Mouse (Mus musculus) stomach, embryonic 15.5 days (tissue): Measurements from ENCODE around the gene Tmem260. TPM values are rescaled to one million over a fixed set of nuclear protein-coding genes. Genes with fewer than 3 reads are reported as not detected.

Experiments
- ATAC-seq: fragments of 200-750 bp; cut with Nextera tagmentation; 2 replicates; pipeline ENCODE4 v1.8.0; 2017; ENCODE audit warnings: low read depth, moderate number of reproducible peaks, moderate TSS enrichment; ENCODE audit not compliant: insufficient read depth, low FRiP score
- H3K27ac ChIP-seq: fragments of 300-500 bp; sonication (generic); 2 replicates; pipeline ENCODE4 v1.5.1; 2015; ENCODE audit warnings: mild to moderate bottlenecking, inconsistent platforms
- H3K27me3 ChIP-seq: fragments of 300-500 bp; sonication (generic); replicated peaks from 2 replicates; pipeline ENCODE4 v1.6.1; 2015; ENCODE audit warnings: inconsistent platforms
- H3K36me3 ChIP-seq: fragments of 300-500 bp; sonication (generic); 2 replicates; pipeline ENCODE4 v1.6.1; 2015; ENCODE audit warnings: inconsistent platforms
- H3K4me1 ChIP-seq: fragments of 300-500 bp; sonication (generic); 2 replicates; pipeline ENCODE4 v1.6.1; 2015; ENCODE audit warnings: inconsistent platforms
- H3K4me2 ChIP-seq: fragments of 300-500 bp; sonication (generic); 2 replicates; pipeline ENCODE4 v1.6.1; 2015; ENCODE audit warnings: mild to moderate bottlenecking, inconsistent platforms
- H3K4me3 ChIP-seq: fragments of 300-500 bp; sonication (generic); replicated peaks from 2 replicates; pipeline ENCODE4 v1.5.1; 2015; ENCODE audit warnings: inconsistent platforms
- H3K9ac ChIP-seq: fragments of 300-500 bp; sonication (generic); 2 replicates; pipeline ENCODE4 v1.6.1; 2015; ENCODE audit warnings: inconsistent platforms
- H3K9me3 ChIP-seq: fragments of 300-500 bp; sonication (generic); 2 replicates; pipeline ENCODE4 v1.6.1; 2016; ENCODE audit warnings: inconsistent platforms
- WGBS: fragments of 180-500 bp; shearing (Covaris S2); methylation state at CpG from one replicate; pipeline ENCODE4 v1.1.7; 2015; 5-methylcytosine and 5-hydroxymethylcytosine counted together
- polyA plus RNA-seq: library from polyadenylated mRNA; unstranded; fragments of >200 nt; fragmentation: Nextera tagmentation; extraction: Ambion mirVana; gene quantifications from 2 replicates; pipeline ENCODE4 v1.2.1, GENCODE M21; 2015

The Tmem260 gene
- polyA plus RNA-seq, 1 experiment from 2014 or later = 17.7 TPM

DNA sequence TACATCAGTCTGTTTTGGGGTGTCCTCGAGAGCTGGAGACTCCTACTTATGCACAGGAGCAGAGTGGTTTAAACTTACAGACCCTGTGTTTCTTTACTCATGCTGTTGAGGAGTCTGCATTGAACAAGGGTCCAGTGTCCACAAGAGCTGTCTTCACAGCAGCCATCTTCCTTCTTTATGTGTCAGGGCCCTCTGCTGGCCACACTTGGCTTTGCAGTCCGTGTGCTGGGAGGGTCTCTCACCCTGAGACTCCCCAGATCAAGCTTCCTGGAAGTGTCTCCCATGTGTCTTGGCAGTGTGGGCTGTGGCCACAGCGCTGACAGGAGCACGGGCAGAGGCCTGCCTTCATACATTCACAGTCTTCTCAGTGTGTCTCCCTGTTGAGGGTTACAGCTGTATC is 48.0 kb downstream of the Tmem260 start:
- no peak overlapping the region for H3K4me2 ChIP-seq
- H3K4me1 ChIP-seq = no peaks in the 10 kb centered on the region
- H3K27ac ChIP-seq = no peak overlapping the region
- no peak overlapping the region for H3K9ac ChIP-seq
- no peaks in the 10 kb centered on the region for H3K27me3 ChIP-seq
- no peaks in the 10 kb centered on the region for H3K9me3 ChIP-seq
- H3K36me3 ChIP-seq = peaks cover 5% of the 10 kb centered on the region; the same call in 1 of the 2 replicates
- no peak; the same call in 1 of the 2 replicates for ATAC-seq
- WGBS = 30% methylated on average over 4 of the region's 4 CpGs
- no peak overlapping the region for H3K4me3 ChIP-seq

DNA sequence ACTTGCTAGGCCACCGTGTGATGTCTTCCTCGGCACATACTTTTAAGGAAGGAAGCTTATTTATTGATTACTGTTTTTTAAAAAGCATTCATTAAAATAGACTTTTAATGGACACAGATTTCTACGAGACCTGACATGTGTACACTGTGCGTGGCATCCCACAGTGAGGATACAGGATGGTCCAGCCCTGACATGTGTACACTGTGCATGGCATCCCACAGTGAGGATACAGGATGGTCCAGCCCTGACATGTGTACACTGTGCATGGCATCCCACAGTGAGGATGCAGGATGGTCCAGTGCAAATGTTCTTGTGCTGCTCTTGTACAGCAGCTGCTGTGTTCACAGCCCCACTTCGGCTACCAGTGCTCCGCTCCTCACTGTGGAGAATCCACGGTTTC is 56.6 kb downstream of the Tmem260 start:
- WGBS = 86% methylated on average over 7 of the region's 7 CpGs
- H3K36me3 ChIP-seq = no peaks in the 10 kb centered on the region
- no peak overlapping the region for H3K4me3 ChIP-seq
- no peak overlapping the region for H3K9ac ChIP-seq
- no peaks in the 10 kb centered on the region for H3K27me3 ChIP-seq
- H3K9me3 ChIP-seq = no peaks in the 10 kb centered on the region
- no peaks in the 10 kb centered on the region for H3K4me1 ChIP-seq
- no peak for ATAC-seq
- no peak overlapping the region for H3K4me2 ChIP-seq
- H3K27ac ChIP-seq = no peak overlapping the region

DNA sequence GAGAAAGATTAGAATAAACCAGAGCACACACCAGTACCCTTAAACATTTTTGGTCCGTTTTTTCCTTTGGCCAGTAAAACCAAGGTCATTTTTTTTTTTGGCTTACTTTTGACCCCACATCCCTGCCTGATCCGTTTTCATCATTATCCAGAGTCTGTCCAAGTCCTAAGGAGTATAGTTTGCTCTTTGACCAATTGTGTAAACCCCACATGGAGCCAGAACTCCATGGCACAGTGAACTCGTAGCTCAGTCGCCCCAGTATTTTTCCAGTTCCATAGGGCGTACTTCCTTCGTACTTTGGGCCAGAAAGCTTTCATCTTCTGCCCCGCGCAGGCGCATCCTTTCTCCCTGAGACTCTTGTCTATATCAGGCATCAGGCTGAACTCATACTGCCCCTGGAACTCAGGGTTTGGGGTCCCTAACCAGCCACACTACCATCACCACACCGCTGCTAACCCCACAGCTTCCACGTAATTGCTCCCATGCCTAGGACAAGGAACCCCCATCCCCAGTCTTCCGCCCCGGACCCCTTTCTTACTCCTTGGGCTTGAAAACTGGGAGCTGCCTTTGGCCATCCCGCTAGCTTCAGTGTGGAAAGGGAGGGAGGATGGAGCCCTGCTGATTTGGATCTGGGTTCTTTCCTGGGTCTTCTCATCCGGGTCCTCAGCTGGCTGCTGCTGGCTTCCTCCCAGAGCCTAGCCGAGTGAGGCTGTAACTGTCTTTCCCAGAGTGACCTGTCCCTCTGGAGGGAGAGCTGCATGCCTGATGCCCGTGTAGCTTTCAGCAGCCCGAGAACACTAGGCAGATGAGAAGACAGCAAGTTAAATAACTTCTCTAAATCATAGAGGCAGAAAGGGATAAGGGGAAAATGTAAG is 58.0 kb downstream of the Tmem260 start:
- WGBS = 53% methylated on average over 18 of the region's 18 CpGs
- Histone ChIP-seq H3K4me3 (no peak overlapping the region), H3K9me3 (no peaks in the 10 kb centered on the region), H3K27ac (no peak overlapping the region), H3K27me3 (no peaks in the 10 kb centered on the region), H3K36me3 (no peaks in the 10 kb centered on the region), H3K4me1 (no peaks in the 10 kb centered on the region), H3K4me2 (no peak overlapping the region), H3K9ac (no peak overlapping the region)
- no peak for ATAC-seq

DNA sequence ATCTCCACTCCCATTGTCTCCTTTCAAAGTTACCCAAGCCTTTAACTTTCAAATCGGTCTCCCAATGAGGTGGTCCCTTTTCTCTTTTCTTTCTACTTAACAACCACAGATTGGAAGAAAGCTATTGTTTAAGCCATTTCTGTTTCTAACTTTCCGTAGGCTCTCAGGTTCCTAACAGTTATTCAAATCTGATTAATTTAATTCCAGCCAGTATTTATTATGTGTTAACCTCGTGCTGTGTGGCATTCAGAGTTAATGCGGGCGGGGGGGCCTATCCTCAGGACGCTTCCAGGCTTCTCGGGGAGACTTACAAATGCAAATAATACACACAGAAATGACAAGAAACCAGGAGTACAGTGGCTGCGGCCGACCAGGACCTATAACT is 58.6 kb downstream of the Tmem260 start:
- Histone ChIP-seq H3K4me3 (no peak overlapping the region), H3K4me1 (no peaks in the 10 kb centered on the region), H3K9ac (no peak overlapping the region), H3K27ac (no peak overlapping the region), H3K27me3 (no peaks in the 10 kb centered on the region), H3K4me2 (no peak overlapping the region), H3K9me3 (no peaks in the 10 kb centered on the region), H3K36me3 (no peaks in the 10 kb centered on the region)
- no peak for ATAC-seq
- WGBS = 64% methylated on average over 9 of the region's 9 CpGs

GRCm38 (mm10) chr14:48505606-48506005 is 59.7 kb downstream of the Tmem260 start:
- no peak overlapping the region for H3K27ac ChIP-seq
- 95% methylated on average over 12 of the region's 12 CpGs for WGBS
- no peak for ATAC-seq

DNA sequence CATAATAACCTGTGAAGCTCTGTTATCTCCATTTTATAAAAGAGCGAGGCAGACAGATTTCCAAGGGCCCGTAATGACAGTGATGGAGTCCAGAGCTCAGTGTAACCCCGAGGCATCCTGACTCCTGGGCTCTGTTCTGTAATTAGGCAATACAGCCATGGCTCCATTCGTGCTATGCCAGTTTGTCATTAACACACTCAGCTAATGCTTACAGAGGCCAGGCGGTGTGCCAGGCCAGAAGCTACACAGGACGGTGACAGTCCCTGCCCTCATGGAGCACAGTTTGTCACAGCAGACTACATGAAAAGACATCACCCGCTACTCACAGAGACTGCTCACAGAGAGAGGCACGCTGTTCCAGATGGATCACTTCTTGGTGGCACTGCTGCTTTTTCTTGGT is 61.5 kb downstream of the Tmem260 start:
- ATAC-seq = no peak
- H3K4me3 ChIP-seq = no peak overlapping the region
- H3K9me3 ChIP-seq = no peaks in the 10 kb centered on the region
- H3K27ac ChIP-seq = no peak overlapping the region
- H3K36me3 ChIP-seq = 0 out of 2 replicates have a peak, but pooled peaks cover 2% of the 10 kb centered on the region
- H3K9ac ChIP-seq = no peak overlapping the region
- H3K4me1 ChIP-seq = no peaks in the 10 kb centered on the region
- H3K4me2 ChIP-seq = no peak overlapping the region
- WGBS = 67% methylated on average over 8 of the region's 8 CpGs
- no peaks in the 10 kb centered on the region for H3K27me3 ChIP-seq

More at GRCm38 (mm10) chr14:48505606-48506005, 59.7 kb downstream of the Tmem260 start:
- H3K27me3 ChIP-seq = no peaks in the 10 kb centered on the region
- no peak overlapping the region for H3K9ac ChIP-seq
- no peak overlapping the region for H3K4me2 ChIP-seq
- H3K36me3 ChIP-seq = 0 out of 2 replicates have a peak, but pooled peaks cover 2% of the 10 kb centered on the region
- H3K4me3 ChIP-seq = no peak overlapping the region
- H3K9me3 ChIP-seq = no peaks in the 10 kb centered on the region
- no peaks in the 10 kb centered on the region for H3K4me1 ChIP-seq

DNA sequence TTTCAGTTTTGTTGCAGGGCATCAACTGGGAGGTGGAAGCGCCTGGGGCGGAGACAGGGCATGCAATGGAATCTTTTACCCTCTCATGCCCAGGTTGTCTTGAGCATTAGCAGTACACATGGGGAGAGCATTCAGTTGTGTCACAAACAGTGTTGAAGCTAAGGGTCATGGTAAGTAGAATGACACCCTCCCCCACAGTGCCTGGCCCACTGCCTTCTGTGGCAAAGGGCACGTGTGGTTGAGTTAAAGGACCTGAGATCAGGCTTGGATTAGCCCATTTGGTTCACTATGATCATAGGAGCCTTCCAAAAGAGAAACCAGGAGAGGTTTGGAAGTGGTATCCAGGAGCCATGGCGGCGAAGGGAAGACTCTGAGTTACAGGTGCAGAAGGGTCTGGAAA is 63.2 kb downstream of the Tmem260 start:
- Histone ChIP-seq H3K27me3 (no peaks in the 10 kb centered on the region), H3K27ac (no peak overlapping the region), H3K4me3 (no peak overlapping the region), H3K4me1 (no peaks in the 10 kb centered on the region), H3K4me2 (no peak overlapping the region), H3K9ac (no peak overlapping the region), H3K9me3 (no peaks in the 10 kb centered on the region), H3K36me3 (0 out of 2 replicates have a peak, but pooled peaks cover 2% of the 10 kb centered on the region)
- WGBS = 87% methylated on average over 5 of the region's 5 CpGs
- ATAC-seq = no peak

DNA sequence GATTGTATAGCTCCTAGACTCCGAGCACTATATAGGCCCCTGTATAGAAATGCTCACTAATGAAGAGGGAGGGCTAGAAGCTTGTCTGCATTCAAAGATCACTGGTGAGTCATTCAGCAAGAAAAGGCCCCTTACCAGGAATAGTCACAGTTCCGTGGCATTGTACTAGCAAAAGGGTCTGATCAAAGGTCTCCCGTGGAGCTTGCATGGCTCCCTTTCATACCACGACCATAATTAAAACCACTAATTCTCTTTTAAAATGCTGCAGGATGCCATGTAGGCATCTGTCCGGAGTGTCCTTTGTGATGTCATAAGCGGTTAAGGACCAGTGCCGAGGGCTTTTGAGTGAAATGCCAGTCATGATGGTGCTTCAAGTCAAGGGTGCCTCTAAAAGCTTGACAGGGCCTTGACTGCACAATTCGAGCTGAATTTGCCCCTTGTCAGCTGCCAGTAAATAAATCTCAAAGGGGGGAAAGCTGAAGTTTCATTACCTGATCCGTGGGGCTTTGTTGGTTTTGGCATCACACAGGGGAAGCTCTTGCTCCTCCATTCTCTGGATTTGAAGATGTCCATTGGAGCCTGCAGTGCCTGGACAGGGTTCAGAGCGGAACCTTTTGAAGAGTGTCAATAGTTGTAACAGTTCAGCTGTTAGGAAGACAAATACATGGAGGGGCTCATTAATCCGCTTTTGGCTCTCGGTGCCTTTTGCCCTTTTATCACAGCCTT is 67.3 kb downstream of the Tmem260 start:
- no peaks in the 10 kb centered on the region for H3K9me3 ChIP-seq
- 0 out of 2 replicates have a peak, but pooled peaks cover 2% of the 10 kb centered on the region for H3K36me3 ChIP-seq
- H3K27me3 ChIP-seq = no peaks in the 10 kb centered on the region
- H3K27ac ChIP-seq = no peak overlapping the region
- no peak for ATAC-seq
- 80% methylated on average over 12 of the region's 12 CpGs for WGBS
- H3K9ac ChIP-seq = no peak overlapping the region
- H3K4me1 ChIP-seq = no peaks in the 10 kb centered on the region
- no peak overlapping the region for H3K4me3 ChIP-seq
- no peak overlapping the region for H3K4me2 ChIP-seq

DNA sequence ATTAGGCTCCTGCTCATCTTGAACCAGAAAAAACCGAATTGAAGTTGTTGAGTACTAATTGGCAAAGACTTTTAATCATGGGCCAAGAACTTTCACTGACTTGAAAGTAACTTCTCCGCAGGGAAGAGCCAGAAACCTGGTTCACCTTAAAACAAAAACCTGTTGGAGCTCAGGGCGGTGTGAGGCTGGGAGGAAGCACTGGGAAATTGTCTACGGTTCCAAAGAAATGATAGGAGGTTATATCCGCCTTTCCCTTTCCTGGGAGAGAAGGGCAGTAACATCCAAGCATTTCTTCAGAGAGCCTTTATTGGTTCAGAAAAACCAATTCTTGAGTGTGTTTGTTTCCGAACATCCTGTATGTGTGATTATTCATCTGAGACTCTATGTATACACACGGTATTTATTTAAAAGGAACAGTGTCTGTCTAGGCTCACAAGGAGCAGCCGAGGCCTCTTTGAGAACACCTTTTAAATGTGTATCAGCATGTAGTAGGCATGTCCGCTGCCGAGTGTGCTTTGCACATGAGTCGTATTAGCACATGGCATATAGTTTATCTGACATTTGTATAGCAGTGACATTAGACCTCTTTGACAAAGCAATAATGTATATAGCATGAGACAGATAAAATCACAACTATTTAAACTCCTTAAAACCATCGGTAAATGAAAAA is 68.0 kb downstream of the Tmem260 start:
- H3K4me1 ChIP-seq = no peaks in the 10 kb centered on the region
- 78% methylated on average over 12 of the region's 12 CpGs for WGBS
- no peak overlapping the region for H3K4me2 ChIP-seq
- H3K27ac ChIP-seq = no peak overlapping the region
- no peak overlapping the region for H3K9ac ChIP-seq
- no peak overlapping the region for H3K4me3 ChIP-seq
- H3K9me3 ChIP-seq = no peaks in the 10 kb centered on the region
- 0 out of 2 replicates have a peak, but pooled peaks cover 2% of the 10 kb centered on the region for H3K36me3 ChIP-seq
- no peak for ATAC-seq
- no peaks in the 10 kb centered on the region for H3K27me3 ChIP-seq

DNA sequence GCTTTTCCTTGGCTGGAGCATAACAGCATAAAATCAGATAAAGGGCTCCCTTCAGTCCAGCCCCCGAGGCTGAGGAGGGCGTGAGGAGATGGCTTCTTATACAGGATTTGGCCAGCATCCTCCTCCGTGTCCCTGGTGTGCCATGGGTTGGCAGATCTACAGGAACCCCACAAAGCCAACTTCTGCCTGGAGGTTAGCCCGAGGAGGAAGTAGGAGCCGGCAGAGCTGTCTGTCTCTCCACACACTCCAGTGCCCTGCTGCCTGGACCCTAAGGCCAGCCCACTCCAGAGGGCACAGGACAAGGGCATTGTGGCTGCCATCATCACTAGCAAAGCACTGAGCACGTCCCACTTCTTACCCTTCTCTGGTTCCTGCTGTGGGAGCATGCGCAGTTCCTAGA is 68.7 kb downstream of the Tmem260 start:
- ATAC-seq = no peak
- Histone ChIP-seq H3K36me3 (0 out of 2 replicates have a peak, but pooled peaks cover 2% of the 10 kb centered on the region), H3K9me3 (no peaks in the 10 kb centered on the region), H3K27ac (no peak overlapping the region), H3K4me3 (no peak overlapping the region), H3K4me1 (no peaks in the 10 kb centered on the region), H3K9ac (no peak overlapping the region), H3K4me2 (no peak overlapping the region), H3K27me3 (no peaks in the 10 kb centered on the region)
- WGBS = 72% methylated on average over 7 of the region's 7 CpGs

DNA sequence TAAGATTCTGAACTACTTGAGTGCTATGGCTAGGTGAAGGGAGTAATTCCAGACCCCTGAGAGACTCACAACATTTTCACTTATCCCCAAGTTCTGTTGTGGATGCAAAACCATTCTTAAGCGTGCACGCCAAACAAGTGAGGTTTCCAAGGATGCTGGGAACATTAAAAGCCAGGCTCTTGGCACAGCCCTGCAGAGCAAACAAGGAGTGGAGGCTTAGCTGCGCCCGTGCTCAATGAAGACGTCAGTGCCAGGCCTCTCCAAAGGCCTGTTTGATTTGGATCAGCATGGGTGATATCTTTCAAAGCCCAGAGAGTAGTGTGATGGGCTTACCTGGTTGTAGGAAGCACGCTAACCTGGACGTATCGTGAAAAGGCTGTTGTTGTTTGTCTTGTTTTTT is 69.6 kb downstream of the Tmem260 start:
- no peaks in the 10 kb centered on the region for H3K36me3 ChIP-seq
- no peak overlapping the region for H3K4me2 ChIP-seq
- no peak overlapping the region for H3K27ac ChIP-seq
- H3K4me3 ChIP-seq = no peak overlapping the region
- no peaks in the 10 kb centered on the region for H3K27me3 ChIP-seq
- H3K9me3 ChIP-seq = no peaks in the 10 kb centered on the region
- no peak for ATAC-seq
- H3K9ac ChIP-seq = no peak overlapping the region
- 76% methylated on average over 8 of the region's 8 CpGs for WGBS
- H3K4me1 ChIP-seq = no peaks in the 10 kb centered on the region

GRCm38 (mm10) chr14:48523361-48523760 is 77.4 kb downstream of the Tmem260 start:
- no peak for ATAC-seq
- no peak overlapping the region for H3K27ac ChIP-seq
- no peaks in the 10 kb centered on the region for H3K4me1 ChIP-seq
- H3K9me3 ChIP-seq = no peaks in the 10 kb centered on the region
- H3K4me3 ChIP-seq = no peak overlapping the region
- WGBS = 32% methylated on average over 1 of the region's 1 CpGs
- no peaks in the 10 kb centered on the region for H3K27me3 ChIP-seq
- H3K4me2 ChIP-seq = no peak overlapping the region
- no peak overlapping the region for H3K9ac ChIP-seq
- no peaks in the 10 kb centered on the region for H3K36me3 ChIP-seq
